Mouse (Mus musculus) WW6 (cell line): ENCODE measurements around the gene C130074G19Rik.

Experiments used
- DNase-seq: peaks from one replicate; pipeline ENCODE4 v3.0.0-alpha.2; 2013; ENCODE audit warnings: low read depth, low spot score

Gene C130074G19Rik

GRCm38 (mm10) chr1:184873910-184874309 is 9.1 kb downstream of the C130074G19Rik start:
- no peak for DNase-seq

GRCm38 (mm10) chr1:184872069-184872819 is 10.8 kb downstream of the C130074G19Rik start:
- no peak for DNase-seq

- DNase-seq = no peak
These were observed 11.5 kb downstream of the C130074G19Rik start for GRCm38 (mm10) chr1:184871506-184871905.

- DNase-seq = no peak
These were observed 12.2 kb downstream of the C130074G19Rik start for GRCm38 (mm10) chr1:184870646-184871385.

- DNase-seq = no peak
These were observed 13.0 kb downstream of the C130074G19Rik start for GRCm38 (mm10) chr1:184869939-184870565.

- DNase-seq = no peak
These were observed 15.3 kb downstream of the C130074G19Rik start for GRCm38 (mm10) chr1:184867640-184868120.

GRCm38 (mm10) chr1:184864381-184864801 is 18.6 kb downstream of the C130074G19Rik start:
- DNase-seq = no peak

GRCm38 (mm10) chr1:184862636-184863035 is 20.4 kb downstream of the C130074G19Rik start:
- no peak for DNase-seq

- no peak for DNase-seq
These were observed 21.5 kb downstream of the C130074G19Rik start for GRCm38 (mm10) chr1:184861551-184861950.

GRCm38 (mm10) chr1:184860276-184860675 is 22.7 kb downstream of the C130074G19Rik start:
- no peak for DNase-seq

- DNase-seq = no peak
These were observed 24.8 kb downstream of the C130074G19Rik start for GRCm38 (mm10) chr1:184858253-184858652.

- no peak for DNase-seq
These were observed 25.8 kb downstream of the C130074G19Rik start for GRCm38 (mm10) chr1:184857216-184857615.

- no peak for DNase-seq
These were observed 29.1 kb downstream of the C130074G19Rik start for GRCm38 (mm10) chr1:184853922-184854321.

- no peak for DNase-seq
These were observed 29.7 kb downstream of the C130074G19Rik start for GRCm38 (mm10) chr1:184853339-184853738.

GRCm38 (mm10) chr1:184851741-184852618 is 31.0 kb downstream of the C130074G19Rik start:
- DNase-seq = peak; percentile 70

- no peak for DNase-seq
These were observed 31.9 kb downstream of the C130074G19Rik start for GRCm38 (mm10) chr1:184851166-184851565.

GRCm38 (mm10) chr1:184846973-184847372 is 36.0 kb downstream of the C130074G19Rik start:
- DNase-seq = no peak

- no peak for DNase-seq
These were observed 36.8 kb downstream of the C130074G19Rik start, which contains the start of gene Marc2 for GRCm38 (mm10) chr1:184846092-184846750. Marc2 (minus strand) TSS chr1:184846451.

GRCm38 (mm10) chr1:184845111-184846071 is 37.6 kb downstream of the C130074G19Rik start:
- no peak for DNase-seq
